Mouse (Mus musculus) heart, postnatal 36 days (tissue): Measurements from ENCODE around the gene Vps8. TPM values are rescaled to one million over a fixed set of nuclear protein-coding genes. Genes with fewer than 3 reads are reported as not detected.
A peak's percentile ranks its signal among the peaks of the same experiment; 100 is the strongest.

Experiments
- DNase-seq, 2 experiments: peaks; one replicate each; pipeline ENCODE4 v3.0.0; 2021 to 2022
- intact Hi-C: fragments of 180-260 bp; cut with DNase I; formaldehyde crosslinking; loops from one replicate; pipeline ENCODE4 v1.15.1; 2025
- total RNA-seq, 2 experiments: library from RNA; stranded (reverse); gene quantifications; 2 replicates each; pipeline ENCODE4 v1.2.3; 2021

Gene Vps8
- total RNA-seq, result 10 to 100 TPM; 19.9 to 27.9 TPM

DNA sequence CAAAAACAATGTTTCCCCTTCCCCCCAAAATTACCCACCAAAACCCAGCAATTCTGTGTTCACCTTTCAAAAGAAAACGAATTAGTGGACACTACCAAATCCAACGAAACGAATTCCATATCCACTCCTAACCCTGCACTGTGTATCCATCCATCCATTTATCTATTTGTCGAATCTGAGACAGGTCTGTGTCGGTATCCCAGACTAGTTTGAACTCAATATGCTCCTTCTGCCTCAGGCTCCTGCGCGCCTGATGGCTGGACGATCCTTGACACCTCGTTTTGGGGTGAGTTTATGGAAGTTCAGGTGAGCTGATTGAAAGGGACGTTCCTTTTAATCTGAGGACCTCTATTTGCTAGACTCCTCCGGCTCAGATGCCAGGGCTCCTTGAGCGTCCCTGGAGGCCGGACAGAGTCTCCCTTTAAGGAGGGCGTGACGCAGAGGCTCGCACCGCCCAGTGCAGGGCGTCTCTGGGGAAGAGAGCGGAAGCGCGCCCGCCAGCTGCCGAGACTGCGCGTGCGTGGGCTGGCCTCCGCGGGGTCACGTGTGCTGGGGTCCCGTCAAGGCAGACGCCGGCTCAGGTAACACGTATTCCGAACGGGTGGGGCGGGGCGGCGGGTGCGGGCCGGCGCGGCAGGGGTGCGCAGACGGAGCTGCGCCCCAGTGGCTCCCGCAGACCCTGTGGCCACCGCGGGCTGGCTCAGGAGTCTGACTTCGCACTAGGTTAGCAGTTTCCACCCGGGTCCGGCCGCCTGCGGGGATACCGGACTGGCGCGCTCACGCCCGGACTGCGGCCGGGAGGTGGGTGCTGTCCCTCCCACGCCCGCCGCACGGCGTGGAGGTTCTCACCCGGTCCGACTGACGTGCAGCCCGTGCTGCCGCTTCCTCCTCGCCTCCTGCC is at the start of gene Vps8:
Gene Vps8, plus strand, starts transcription at position 474 of the 901 bp plus-strand sequence.
- intact Hi-C loops, result no loop called here
- peak; percentile 90 for DNase-seq

- intact Hi-C loops, result no loop called here
- DNase-seq, result no peak
Observed at GRCm38 (mm10) chr16:21373316-21373960, 49.5 kb upstream of the Vps8 start.

GRCm38 (mm10) chr16:21374067-21374466 is 48.9 kb upstream of the Vps8 start:
- intact Hi-C loops, result no loop called here

GRCm38 (mm10) chr16:21375147-21375546 is 47.8 kb upstream of the Vps8 start:
- intact Hi-C loops, result no loop called here
- DNase-seq, result no peak

More at GRCm38 (mm10) chr16:21374067-21374466, 48.9 kb upstream of the Vps8 start:
- DNase-seq, result no peak

DNA sequence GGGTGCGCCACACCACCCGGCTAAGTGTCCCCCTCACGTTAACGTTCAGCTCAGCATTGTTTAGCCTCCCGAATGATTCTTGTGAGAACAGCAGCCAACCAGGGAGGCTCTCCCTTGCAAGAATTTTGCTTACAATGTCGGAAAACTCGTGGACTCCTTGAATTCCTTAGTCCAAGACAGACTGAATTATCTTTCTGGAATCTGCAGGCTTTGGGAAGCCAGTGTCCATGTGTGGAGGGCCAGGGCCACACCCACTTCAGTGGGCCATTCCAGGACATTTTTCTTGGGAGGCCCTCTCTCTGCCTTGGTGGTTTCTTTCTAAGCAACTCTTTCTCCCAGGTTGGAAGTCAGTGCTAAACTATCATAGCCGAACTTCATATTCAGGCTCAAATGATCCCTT is 46.6 kb upstream of the Vps8 start:
- intact Hi-C loops, result no loop called here
- DNase-seq, result no peak

DNA sequence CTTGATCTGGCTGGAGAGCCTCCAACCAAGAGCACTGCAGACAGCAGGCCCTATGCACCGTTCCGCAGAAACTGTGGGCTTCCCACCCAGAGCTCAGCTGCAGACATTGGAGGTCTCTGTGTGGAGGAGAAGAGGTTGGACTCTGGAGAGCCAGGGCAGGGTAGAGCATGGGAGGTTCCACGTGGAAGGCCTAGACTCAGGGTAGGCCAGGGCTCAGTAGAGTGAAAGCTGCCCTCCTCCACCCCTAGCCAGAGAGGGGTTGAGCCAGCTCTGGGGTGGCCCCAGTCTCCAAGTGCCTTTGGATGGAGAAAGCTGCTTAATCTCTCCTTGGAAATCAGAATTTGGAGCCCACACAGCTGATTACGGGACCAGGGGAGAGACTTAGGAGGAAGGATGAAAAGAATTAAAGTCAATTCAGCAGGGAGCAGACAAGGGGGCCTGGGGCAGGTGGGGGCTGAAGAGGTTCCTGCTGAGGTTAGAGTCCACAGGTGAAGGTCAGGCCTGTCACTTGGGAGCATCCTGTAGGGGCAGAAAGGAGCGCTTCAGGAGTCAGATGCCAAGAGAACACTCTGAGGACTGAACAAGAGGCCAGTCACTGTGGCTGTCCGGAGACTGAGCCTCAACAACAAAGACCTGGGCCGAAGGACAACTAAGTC is 45.8 kb upstream of the Vps8 start:
- no peak for DNase-seq
- intact Hi-C loops, result no loop called here

DNA sequence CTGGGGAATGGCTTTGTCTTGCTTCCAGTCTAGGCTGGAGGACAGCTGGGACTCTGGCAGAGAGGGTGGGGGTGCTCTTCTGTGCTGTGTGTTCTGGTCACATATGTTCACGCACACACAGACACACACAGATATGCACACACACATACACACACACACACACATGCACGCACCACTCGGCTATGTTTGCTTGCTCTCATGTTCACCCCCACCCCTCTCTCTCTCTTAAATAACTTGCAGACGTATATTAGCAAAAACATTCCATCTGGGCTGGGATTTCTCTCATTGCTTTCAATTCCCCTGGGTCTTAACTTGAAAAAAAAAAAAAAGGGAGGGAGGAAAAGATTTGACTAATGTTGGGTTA is 45.3 kb upstream of the Vps8 start:
- no peak for DNase-seq
- intact Hi-C loops, result no loop called here

DNA sequence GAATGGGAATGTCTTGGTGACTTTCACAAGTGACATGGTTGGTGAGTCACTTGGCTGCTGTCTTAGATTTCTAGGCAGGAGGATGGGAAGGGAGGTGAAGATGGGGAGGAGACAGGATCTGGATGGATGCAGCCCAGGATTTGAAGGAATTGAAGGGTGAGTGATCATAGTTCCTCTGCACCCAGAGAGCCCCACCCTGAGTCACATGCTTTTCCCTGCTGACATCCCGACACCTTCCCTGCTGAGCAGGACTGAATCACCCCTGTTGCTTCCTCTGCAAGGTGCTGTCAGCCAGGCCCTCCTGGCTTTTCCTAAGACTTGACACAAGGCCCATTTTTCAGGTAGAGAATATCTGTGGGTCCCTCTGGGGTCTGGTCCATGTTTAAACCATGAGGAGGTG is 41.4 kb upstream of the Vps8 start:
- DNase-seq, result no peak
- intact Hi-C loops, result no loop called here

- intact Hi-C loops, result no loop called here
- DNase-seq, result no peak
Observed at GRCm38 (mm10) chr16:21382152-21382911, 40.6 kb upstream of the Vps8 start.

GRCm38 (mm10) chr16:21385926-21386881 is 36.7 kb upstream of the Vps8 start:
- intact Hi-C loops, result loop anchor here (5.0 kb wide), 1 partner anchor 49 kb away; no protein-coding TSS in a partner anchor
- DNase-seq, result no peak

DNA sequence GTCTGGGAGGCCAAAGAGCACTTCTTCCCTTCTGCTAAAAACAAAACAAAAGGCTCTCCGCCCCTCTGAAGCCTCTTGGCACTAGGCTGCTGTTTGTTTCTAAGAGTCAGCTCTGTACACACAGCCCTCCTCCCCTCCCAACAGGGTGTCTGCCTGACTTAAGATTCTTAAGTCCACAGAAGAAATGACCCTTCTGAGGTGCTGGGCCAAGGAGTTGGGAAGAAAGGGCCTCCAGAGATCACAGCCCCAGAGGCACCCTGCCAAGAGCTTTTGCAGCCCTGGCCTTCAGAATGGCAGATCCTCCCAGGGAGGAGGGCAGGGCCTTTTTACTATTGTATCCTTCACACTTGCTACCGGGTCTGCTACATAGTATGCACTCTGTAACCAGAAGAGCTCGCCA is 33.6 kb upstream of the Vps8 start:
- DNase-seq, result peak; percentile 37 to 47
- intact Hi-C loops, result loop anchor here (5.0 kb wide), 1 partner anchor 52 kb away; no protein-coding TSS in a partner anchor

DNA sequence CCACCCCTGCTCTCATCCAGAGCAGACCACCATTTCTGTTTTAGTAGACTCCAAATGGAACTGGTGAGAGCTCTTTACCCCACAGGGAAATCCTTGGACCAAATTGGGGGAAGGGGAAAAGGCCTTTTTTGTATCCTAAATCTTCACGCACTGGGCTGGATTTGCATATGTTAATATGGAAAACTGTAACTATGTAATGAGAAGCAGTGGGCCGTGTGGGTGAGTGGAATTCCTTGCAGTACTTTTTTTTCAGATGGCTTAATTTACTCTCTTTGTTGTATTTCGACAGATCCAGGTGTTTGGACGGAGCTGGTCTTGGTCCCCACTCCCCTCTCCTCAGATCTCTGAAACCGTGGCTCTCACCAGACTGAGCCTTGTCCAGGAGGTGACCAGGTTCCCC is 32.2 kb upstream of the Vps8 start:
- DNase-seq, result no peak
- intact Hi-C loops, result loop anchor here (10.0 kb wide), 1 partner anchor 586 kb away; no protein-coding TSS in a partner anchor

DNA sequence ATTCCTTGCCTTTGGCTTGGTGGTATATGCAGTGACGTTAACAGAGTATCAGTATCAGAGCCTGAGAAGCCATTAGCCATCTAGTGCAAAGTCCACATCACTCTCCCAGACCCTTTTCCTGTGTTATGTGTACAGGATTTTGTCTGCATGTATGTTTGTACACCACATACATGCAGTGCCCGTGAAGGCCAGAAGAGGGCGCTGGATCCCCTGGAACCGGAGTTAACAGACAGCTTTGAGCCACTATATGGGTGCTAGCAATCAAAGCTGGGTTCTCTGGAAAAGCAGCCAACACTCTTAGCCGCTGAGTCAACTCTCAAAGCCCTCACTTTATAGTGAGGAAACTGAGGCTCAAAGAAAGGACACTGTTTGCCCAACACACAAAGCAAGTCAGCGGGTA is 30.8 kb upstream of the Vps8 start:
- intact Hi-C loops, result loop anchor here (1.0 to 10.0 kb wide), 2 partner anchors 188 to 587 kb away; partner anchors contain the start of gene Ephb3

GRCm38 (mm10) chr16:21392517-21393112 is 30.3 kb upstream of the Vps8 start:
- peak; percentile 82 to 86 for DNase-seq
- intact Hi-C loops, result loop anchor here (1.0 to 10.0 kb wide), 3 partner anchors 20 to 588 kb away; partner anchors contain the start of gene Ephb3

More for the DNA sequence above, 30.8 kb upstream of the Vps8 start:
- DNase-seq, result no peak

- no peak for DNase-seq
- intact Hi-C loops, result loop anchor here (10.0 kb wide), 1 partner anchor 591 kb away; no protein-coding TSS in a partner anchor
Observed at GRCm38 (mm10) chr16:21395546-21395945, 27.4 kb upstream of the Vps8 start.

DNA sequence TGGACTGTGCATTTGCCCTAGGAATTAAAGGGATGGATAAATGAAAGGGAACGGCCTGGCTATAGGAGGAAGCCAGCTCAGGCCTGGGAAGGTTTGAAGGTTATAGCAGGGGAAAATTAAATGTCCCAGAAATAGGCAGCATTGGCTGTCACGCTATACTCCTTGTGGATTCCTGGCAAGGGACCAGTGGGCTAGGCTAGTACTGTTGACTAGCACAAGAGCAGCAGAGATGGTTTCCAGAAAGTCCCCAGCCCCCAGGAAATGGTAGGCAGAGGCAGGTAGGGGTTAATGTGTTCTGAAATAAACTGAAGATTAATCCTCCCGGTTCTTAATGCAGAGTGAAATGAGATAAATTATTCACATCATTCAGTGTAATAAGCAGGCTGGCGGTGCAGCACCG is 25.2 kb upstream of the Vps8 start:
- no peak for DNase-seq
- intact Hi-C loops, result loop anchor here (10.0 kb wide), 1 partner anchor 593 kb away; no protein-coding TSS in a partner anchor

DNA sequence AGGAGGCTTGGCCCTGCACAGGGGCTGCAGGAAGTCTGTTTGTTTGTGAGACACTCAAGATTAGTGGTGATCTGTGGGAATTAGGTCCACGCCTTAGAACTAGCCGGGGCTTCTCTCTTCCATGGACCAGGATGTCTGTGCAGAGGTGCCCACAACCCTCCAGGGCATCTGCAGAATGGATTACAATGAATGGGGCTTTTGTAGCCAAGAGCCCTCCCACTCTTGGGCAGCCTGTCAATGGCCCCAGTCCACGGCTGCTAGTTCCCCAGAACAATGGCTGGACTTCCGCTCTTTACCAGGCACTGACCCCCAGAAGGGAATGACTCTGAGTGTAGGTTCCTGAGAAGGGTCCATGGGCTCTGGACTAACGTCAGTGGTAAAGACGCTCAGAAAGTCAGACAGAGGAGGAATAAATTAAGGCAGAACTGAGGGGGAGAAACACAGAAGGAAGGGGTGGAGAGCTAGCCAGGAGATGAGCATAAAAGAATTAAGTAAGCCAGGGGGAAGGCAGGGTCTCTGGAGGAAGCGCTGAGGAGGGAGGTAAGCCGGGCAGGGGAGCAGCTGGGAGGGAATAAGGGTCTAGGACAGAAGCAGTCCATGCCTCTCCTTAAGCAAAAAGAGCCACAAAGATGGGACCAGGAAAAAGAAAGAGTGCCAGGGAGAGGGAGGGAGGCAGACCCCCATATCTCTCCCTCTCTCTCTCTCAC is 24.4 kb upstream of the Vps8 start:
- no peak for DNase-seq
- intact Hi-C loops, result loop anchor here (10.0 kb wide), 1 partner anchor 594 kb away; no protein-coding TSS in a partner anchor

- no peak for DNase-seq
- intact Hi-C loops, result loop anchor here (10.0 kb wide), 1 partner anchor 595 kb away; no protein-coding TSS in a partner anchor
Observed at GRCm38 (mm10) chr16:21399942-21400341, 23.0 kb upstream of the Vps8 start.
